Mouse (Mus musculus) ES-E14 (cell line): ENCODE measurements at regions not wholly inside any gene's neighbourhood (a gene's known extent, or its start where the extent isn't known, plus 50 kb on each side); places are given as distances from the start of the nearest gene placed in this dataset.
A peak's percentile ranks its signal among the peaks of the same experiment; 100 is the strongest.

Source experiments
- DNase-seq: peaks from one replicate; pipeline ENCODE4 v3.0.0-alpha.2; 2013; ENCODE audit warnings: low read depth, low spot score
- H3K27ac ChIP-seq: 2 replicates; pipeline ENCODE4 v1.5.1; 2012; ENCODE audit warnings: low read depth, mild to moderate bottlenecking, low read length, moderate library complexity, mixed read lengths; ENCODE audit not compliant: poor library complexity, insufficient read depth, severe bottlenecking
- H3K36me3 ChIP-seq: 2 replicates; pipeline ENCODE4 v1.6.1; 2012; ENCODE audit warnings: mild to moderate bottlenecking, low read length, moderate library complexity, mixed read lengths; ENCODE audit not compliant: control insufficient read depth, poor library complexity, insufficient read depth, severe bottlenecking
- H3K4me1 ChIP-seq, 2 experiments: fragments of 150-350 bp in 1 of 2; sonication (generic) in 1 of 2; 2 replicates each; pipeline ENCODE4 v1.6.1; 2012; ENCODE audit warnings: low read length in 2 of 2, mild to moderate bottlenecking in 1 of 2, mixed read lengths in 1 of 2; ENCODE audit not compliant: control insufficient read depth in 2 of 2, insufficient read depth in 2 of 2, poor library complexity in 1 of 2
- H3K4me3 ChIP-seq, 2 experiments: fragments of 150-350 bp in 1 of 2; sonication (generic) in 1 of 2; 2 replicates each; pipeline ENCODE4 v1.5.1; 2012; ENCODE audit warnings: low read length in 2 of 2, low read depth in 1 of 2, mild to moderate bottlenecking in 1 of 2, mixed read lengths in 1 of 2; ENCODE audit not compliant: insufficient read depth in 1 of 2, poor library complexity in 1 of 2, severe bottlenecking in 1 of 2
- H3K9ac ChIP-seq: 2 replicates; pipeline ENCODE4 v1.6.1; 2012; ENCODE audit warnings: low read depth, mild to moderate bottlenecking, low read length, mixed read lengths; ENCODE audit not compliant: poor library complexity, insufficient read depth, severe bottlenecking
- H3K9me3 ChIP-seq: fragments of 150-350 bp; sonication (generic); 2 replicates; pipeline ENCODE4 v1.6.1; 2012; ENCODE audit warnings: low read depth, mild to moderate bottlenecking, low read length; ENCODE audit not compliant: control insufficient read depth, insufficient read depth
- CHD2 ChIP-seq: IDR thresholded peaks from 2 replicates; pipeline ENCODE4 v1.6.1; 2014; ENCODE audit warnings: mild to moderate bottlenecking, low read depth, low read length, inconsistent platforms
- HCFC1 ChIP-seq: IDR thresholded peaks from 2 replicates; pipeline ENCODE4 v1.6.1; 2012; ENCODE audit warnings: low read length, inconsistent platforms, borderline replicate concordance; ENCODE audit not compliant: insufficient read depth
- MAFK ChIP-seq: IDR thresholded peaks from 2 replicates; pipeline ENCODE4 v1.6.1; 2014; ENCODE audit warnings: mild to moderate bottlenecking, low read depth, low read length, inconsistent platforms; ENCODE audit not compliant: insufficient read depth
- ZC3H11A ChIP-seq: IDR thresholded peaks from 2 replicates; pipeline ENCODE4 v1.6.1; 2012; ENCODE audit warnings: low read depth, mild to moderate bottlenecking, inconsistent platforms, low read length, borderline replicate concordance
- ZNF384 ChIP-seq: IDR thresholded peaks from 2 replicates; pipeline ENCODE4 v1.6.1; 2012; ENCODE audit warnings: low read depth, low read length, inconsistent platforms
- in situ Hi-C, 2 experiments: fragments of 600-800 bp; cut with MboI; formaldehyde crosslinking; loops; one replicate each; pipeline ENCODE4 v1.15.1; 2025; ENCODE audit warnings: low sequenced_read_pairs in 2 of 2, inconsistent platforms in 1 of 2; ENCODE audit not compliant: unreplicated experiment in 2 of 2

DNA sequence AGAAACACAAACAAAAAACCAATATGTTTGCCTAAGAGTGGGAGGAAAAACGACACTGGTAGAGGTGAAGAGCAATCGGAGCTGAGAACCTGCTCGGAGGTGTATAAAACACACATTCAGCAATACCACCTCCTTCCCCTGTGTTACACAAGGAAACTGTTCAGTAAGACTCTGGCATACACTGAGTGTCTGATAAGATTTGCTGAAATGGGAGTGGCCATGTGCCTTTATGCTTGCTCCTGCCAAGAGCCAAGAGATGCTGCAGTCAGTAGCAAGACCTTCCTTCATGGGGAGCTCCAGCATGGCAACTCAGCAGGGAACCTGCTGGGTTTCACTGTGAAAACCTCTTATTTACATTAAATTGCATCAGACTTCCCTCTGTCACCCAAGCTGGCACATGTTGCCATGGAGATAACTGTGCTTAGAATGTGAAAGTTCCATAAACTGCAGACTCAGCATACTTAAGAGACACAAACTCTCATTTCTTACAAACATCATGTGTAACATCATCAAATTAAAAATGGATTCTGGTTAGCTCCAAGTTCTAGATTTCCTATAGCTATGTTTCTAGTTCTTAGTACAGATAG lies 624.7 kb upstream of the Arpp21 start:
- TF ChIP-seq MAFK (0 out of 2 replicates have a peak, but pooled peaks have one; percentile 64), ZC3H11A (no peak)
- Histone ChIP-seq H3K9me3 (no peaks in the 10 kb centered on the region), H3K4me3 (no peak overlapping the region), H3K4me1 (no peaks in the 10 kb centered on the region), H3K9ac (no peak overlapping the region), H3K36me3 (no peaks in the 10 kb centered on the region), H3K27ac (no peak overlapping the region)
- in situ Hi-C loops, result no loop called here
- DNase-seq, result no peak

DNA sequence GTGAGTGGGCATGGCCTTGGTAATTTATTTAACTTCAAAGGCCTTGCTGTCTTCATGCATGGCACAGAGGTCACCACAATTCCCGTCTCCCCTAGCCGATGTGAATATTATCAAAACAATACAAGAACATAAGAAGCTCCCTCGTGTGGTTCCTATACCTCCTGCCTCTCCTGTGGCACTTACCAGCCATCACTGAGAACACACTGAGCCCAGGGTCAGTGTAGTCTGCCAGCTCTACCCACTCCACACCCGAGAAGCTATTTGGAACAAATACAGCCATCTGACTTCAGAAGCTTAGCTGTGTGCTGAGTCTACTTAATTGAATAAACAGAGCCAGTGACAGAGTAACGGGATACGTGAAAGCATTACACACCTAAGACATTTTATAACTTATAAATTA lies 605.7 kb upstream of the Arpp21 start:
- in situ Hi-C loops, result no loop called here
- Histone ChIP-seq H3K27ac (no peak overlapping the region), H3K9me3 (no peaks in the 10 kb centered on the region), H3K9ac (no peak overlapping the region), H3K4me1 (no peaks in the 10 kb centered on the region), H3K36me3 (no peaks in the 10 kb centered on the region), H3K4me3 (no peak overlapping the region)
- no peak for TF ChIP-seq MAFK
- TF ChIP-seq ZNF384, result no peak
- DNase-seq, result no peak

DNA sequence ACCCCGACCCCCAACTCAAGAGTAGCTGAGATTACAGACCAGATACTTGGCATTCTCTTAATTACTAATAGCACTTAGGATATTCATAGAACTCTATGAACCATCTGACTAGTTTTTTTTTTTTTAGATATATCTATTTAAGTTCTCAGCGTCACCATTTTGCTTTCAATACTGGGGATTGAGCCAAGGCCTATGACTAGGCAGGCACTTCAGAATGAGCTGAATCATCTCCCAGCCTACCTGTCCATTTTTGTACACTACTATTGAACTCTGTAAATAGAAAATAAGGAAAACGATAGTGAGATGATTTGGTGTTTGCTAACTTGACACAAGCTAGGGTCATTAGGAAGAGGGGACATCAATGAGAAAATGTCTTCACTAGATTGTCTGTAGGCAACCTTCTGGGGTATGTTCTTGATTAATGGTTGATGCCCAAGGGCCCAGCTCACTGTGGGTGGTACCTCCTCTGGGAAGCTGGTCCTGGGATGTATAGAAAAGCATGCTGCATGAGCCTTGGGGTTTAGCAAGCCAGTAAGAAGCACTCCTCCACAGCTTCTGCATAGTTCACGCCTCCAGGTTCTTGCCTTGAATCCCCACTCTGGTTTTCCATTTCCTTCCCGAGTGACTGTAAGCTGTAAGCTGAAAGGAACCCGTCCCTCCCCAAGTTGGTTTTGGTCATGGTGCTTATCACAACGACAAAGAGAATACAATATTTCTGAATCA lies 603.5 kb upstream of the Arpp21 start:
- no peak overlapping the region for H3K27ac ChIP-seq
- DNase-seq, result no peak

GRCm38 (mm10) chr9:112837563-112837962 lies 601.8 kb upstream of the Arpp21 start:
- TF ChIP-seq ZC3H11A (no peak), MAFK (no peak), CHD2 (no peak), ZNF384 (no peak), HCFC1 (no peak)
- no peak overlapping the region for H3K27ac ChIP-seq
- H3K36me3 ChIP-seq, result no peaks in the 10 kb centered on the region
- in situ Hi-C loops, result no loop called here
- H3K4me1 ChIP-seq, result no peaks in the 10 kb centered on the region
- no peak for DNase-seq
- H3K9me3 ChIP-seq, result no peaks in the 10 kb centered on the region
- H3K4me3 ChIP-seq, result no peak overlapping the region
- H3K9ac ChIP-seq, result no peak overlapping the region

More for the DNA sequence above, 603.5 kb upstream of the Arpp21 start:
- no peak for TF ChIP-seq HCFC1
- TF ChIP-seq CHD2, result no peak
- no peak for TF ChIP-seq ZNF384
- TF ChIP-seq ZC3H11A, result no peak
- no peak for TF ChIP-seq MAFK
- H3K4me3 ChIP-seq, result no peak overlapping the region
- in situ Hi-C loops, result no loop called here
- no peak overlapping the region for H3K9ac ChIP-seq
- no peaks in the 10 kb centered on the region for H3K9me3 ChIP-seq
- H3K36me3 ChIP-seq, result no peaks in the 10 kb centered on the region
- no peaks in the 10 kb centered on the region for H3K4me1 ChIP-seq
